Mouse (Mus musculus) thymus, adult 2 months (tissue): Measurements from ENCODE around the gene Prrc2b.

Experiments
- CTCF ChIP-seq: fragments of 200-500 bp; IDR thresholded peaks from 2 replicates; pipeline ENCODE4 v1.5.1; 2012; ENCODE audit warnings: mild to moderate bottlenecking, control low read depth, low read length, moderate library complexity, borderline replicate concordance; ENCODE audit not compliant: control insufficient read depth, poor library complexity, insufficient read depth; ENCODE audit errors: extremely low read depth
- POLR2A ChIP-seq: fragments of 200-500 bp; IDR thresholded peaks from 2 replicates; pipeline ENCODE4 v1.6.1; 2012; ENCODE audit warnings: mild to moderate bottlenecking, low read length, control low read depth, moderate library complexity; ENCODE audit not compliant: control insufficient read depth, poor library complexity, insufficient read depth; ENCODE audit errors: extremely low read depth

GRCm38 (mm10) chr2:32238708-32239435 lies 88.0 kb downstream of the Prrc2b start:
- TF ChIP-seq POLR2A (no peak), CTCF (no peak)
